Mouse (Mus musculus): ENCODE measurements around the gene Nptx1.
A peak's percentile ranks its signal among the peaks of the same experiment; 100 is the strongest.

The Nptx1 gene

GRCm38 (mm10) chr11:119491690-119492087 is 55.9 kb downstream of the Nptx1 start:
- DNase-seq (ENCODE audit: low spot score): no peak

GRCm38 (mm10) chr11:119490861-119491689 is 56.5 kb downstream of the Nptx1 start, which contains the start of gene Endov:
TSS of gene Endov (plus strand) at chr11:119491347.
- peak; percentile 97 for DNase-seq (ENCODE audit: low spot score)
